Mouse (Mus musculus): ENCODE data around the gene Vmn2r53.
"Not testable (repeated sequence)": the region's sequence is repeated elsewhere in the genome, so short reads cannot be mapped to it uniquely, and the experiment has no call there.

Gene Vmn2r53

GRCm38 (mm10) chr7:12608688-12609087 is at the start of gene Vmn2r53:
TSS of gene Vmn2r53 (minus strand) at chr7:12608788.
- DNase-seq (ENCODE audit: inconsistent age in 2 of 2, low spot score in 1 of 2), result no peak

GRCm38 (mm10) chr7:12640219-12640618 is 31.6 kb upstream of the Vmn2r53 start, which contains the start of gene Vmn2r54:
TSS of gene Vmn2r54 (minus strand) at chr7:12640319.
- DNase-seq (ENCODE audit: inconsistent age in 2 of 2, low spot score in 1 of 2), result not testable (repeated sequence)
